Mouse (Mus musculus): ENCODE measurements at regions not wholly inside any gene's neighbourhood (a gene's known extent, or its start where the extent isn't known, plus 50 kb on each side); places are given as distances from the start of the nearest gene placed in this dataset.

- no peak overlapping the region for H3K27ac ChIP-seq (ENCODE audit: control insufficient read depth, insufficient read depth, low read depth, low read length)
- H3K36me3 ChIP-seq (ENCODE audit: control insufficient read depth, insufficient read depth, low read length), result no peaks in the 10 kb centered on the region
- no peak overlapping the region for H3K4me3 ChIP-seq (ENCODE audit: control insufficient read depth, low read depth, low read length)
- no peak for TF ChIP-seq POLR2A (IDR thresholded peaks at IDR 0.05; ENCODE audit: control insufficient read depth, low read depth, low read length)
- TF ChIP-seq CTCF (IDR thresholded peaks at IDR 0.05; ENCODE audit: control insufficient read depth, insufficient read depth, insufficient replicate concordance, low read depth, low read length), result no peak
- no peaks in the 10 kb centered on the region for H3K27me3 ChIP-seq (ENCODE audit: control insufficient read depth, insufficient read depth, low read length)
- H3K4me1 ChIP-seq (ENCODE audit: control insufficient read depth, insufficient read depth, low read length), result peaks cover 3% of the 10 kb centered on the region; the same call in 1 of the 2 replicates
Measured at GRCm38 (mm10) chr10:24483053-24483452, 112.2 kb upstream of the Ccn2 start.

GRCm38 (mm10) chr10:24484101-24484660, 111.1 kb upstream of the Ccn2 start:
- Histone ChIP-seq H3K27ac (ENCODE audit: control insufficient read depth, insufficient read depth, low read depth, low read length) (no peak overlapping the region), H3K4me1 (ENCODE audit: control insufficient read depth, insufficient read depth, low read length) (no peaks in the 10 kb centered on the region), H3K4me3 (ENCODE audit: control insufficient read depth, low read depth, low read length) (no peak overlapping the region), H3K27me3 (ENCODE audit: control insufficient read depth, insufficient read depth, low read length) (no peaks in the 10 kb centered on the region), H3K36me3 (ENCODE audit: control insufficient read depth, insufficient read depth, low read length) (no peaks in the 10 kb centered on the region)
- no peak for TF ChIP-seq POLR2A (IDR thresholded peaks at IDR 0.05; ENCODE audit: control insufficient read depth, low read depth, low read length)
- no peak for TF ChIP-seq CTCF (IDR thresholded peaks at IDR 0.05; ENCODE audit: control insufficient read depth, insufficient read depth, insufficient replicate concordance, low read depth, low read length)

DNA sequence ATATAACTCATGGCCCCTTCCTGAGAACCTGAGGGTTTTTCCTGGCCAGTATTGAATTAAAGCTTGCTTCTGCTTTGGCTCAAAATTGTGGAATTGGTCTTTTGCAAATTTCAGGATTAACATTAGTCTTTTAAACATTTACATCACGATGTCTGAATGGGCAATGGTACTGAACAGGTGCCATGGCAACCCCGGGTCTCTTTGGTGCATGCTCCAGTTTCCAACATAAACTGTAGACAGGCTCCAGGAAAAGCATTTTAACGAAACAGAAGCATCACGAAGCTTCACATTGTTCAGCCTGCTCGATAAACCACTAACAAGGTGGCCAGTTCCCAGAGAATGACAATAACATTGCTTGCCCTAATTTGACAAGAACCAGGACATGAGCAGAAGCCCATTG, 109.8 kb upstream of the Ccn2 start:
- Histone ChIP-seq H3K27me3 (ENCODE audit: control insufficient read depth, insufficient read depth, low read length) (no peaks in the 10 kb centered on the region), H3K27ac (ENCODE audit: control insufficient read depth, insufficient read depth, low read depth, low read length) (no peak overlapping the region), H3K4me3 (ENCODE audit: control insufficient read depth, low read depth, low read length) (no peak overlapping the region), H3K4me1 (ENCODE audit: control insufficient read depth, insufficient read depth, low read length) (no peaks in the 10 kb centered on the region), H3K36me3 (ENCODE audit: control insufficient read depth, insufficient read depth, low read length) (no peaks in the 10 kb centered on the region)
- no peak for TF ChIP-seq POLR2A (IDR thresholded peaks at IDR 0.05; ENCODE audit: control insufficient read depth, low read depth, low read length)
- TF ChIP-seq CTCF (IDR thresholded peaks at IDR 0.05; ENCODE audit: control insufficient read depth, insufficient read depth, insufficient replicate concordance, low read depth, low read length), result no peak

DNA sequence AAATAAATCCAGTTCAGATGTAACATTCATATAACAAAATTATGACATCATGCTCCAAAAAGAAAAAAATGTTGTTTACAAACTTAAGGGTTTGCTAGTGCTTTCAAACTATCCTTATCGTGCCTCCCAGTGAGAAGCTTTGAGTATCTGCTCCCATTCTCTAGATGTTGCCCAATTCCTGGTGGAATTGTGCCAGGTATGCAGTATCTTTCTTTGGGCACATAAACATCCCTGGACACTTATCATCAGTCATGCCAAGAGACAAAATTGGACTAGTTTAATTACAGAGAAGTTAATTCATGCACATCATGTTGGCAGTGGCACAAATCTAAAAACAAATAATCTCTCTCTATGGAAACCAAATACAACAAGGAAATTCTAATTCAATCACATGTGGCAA, 109.0 kb upstream of the Ccn2 start:
- Histone ChIP-seq H3K27me3 (ENCODE audit: control insufficient read depth, insufficient read depth, low read length) (no peaks in the 10 kb centered on the region), H3K4me3 (ENCODE audit: control insufficient read depth, low read depth, low read length) (no peak overlapping the region), H3K4me1 (ENCODE audit: control insufficient read depth, insufficient read depth, low read length) (no peaks in the 10 kb centered on the region), H3K27ac (ENCODE audit: control insufficient read depth, insufficient read depth, low read depth, low read length) (no peak overlapping the region), H3K36me3 (ENCODE audit: control insufficient read depth, insufficient read depth, low read length) (no peaks in the 10 kb centered on the region)
- no peak for TF ChIP-seq POLR2A (IDR thresholded peaks at IDR 0.05; ENCODE audit: control insufficient read depth, low read depth, low read length)
- TF ChIP-seq CTCF (IDR thresholded peaks at IDR 0.05; ENCODE audit: control insufficient read depth, insufficient read depth, insufficient replicate concordance, low read depth, low read length), result no peak

- Histone ChIP-seq H3K27me3 (ENCODE audit: control insufficient read depth, insufficient read depth, low read length) (no peaks in the 10 kb centered on the region), H3K36me3 (ENCODE audit: control insufficient read depth, insufficient read depth, low read length) (no peaks in the 10 kb centered on the region), H3K4me3 (ENCODE audit: control insufficient read depth, low read depth, low read length) (no peak overlapping the region), H3K4me1 (ENCODE audit: control insufficient read depth, insufficient read depth, low read length) (no peaks in the 10 kb centered on the region), H3K27ac (ENCODE audit: control insufficient read depth, insufficient read depth, low read depth, low read length) (no peak overlapping the region)
- TF ChIP-seq POLR2A (IDR thresholded peaks at IDR 0.05; ENCODE audit: control insufficient read depth, low read depth, low read length) (no peak), CTCF (IDR thresholded peaks at IDR 0.05; ENCODE audit: control insufficient read depth, insufficient read depth, insufficient replicate concordance, low read depth, low read length) (no peak)
Measured at GRCm38 (mm10) chr10:24487915-24488314, 107.3 kb upstream of the Ccn2 start.

DNA sequence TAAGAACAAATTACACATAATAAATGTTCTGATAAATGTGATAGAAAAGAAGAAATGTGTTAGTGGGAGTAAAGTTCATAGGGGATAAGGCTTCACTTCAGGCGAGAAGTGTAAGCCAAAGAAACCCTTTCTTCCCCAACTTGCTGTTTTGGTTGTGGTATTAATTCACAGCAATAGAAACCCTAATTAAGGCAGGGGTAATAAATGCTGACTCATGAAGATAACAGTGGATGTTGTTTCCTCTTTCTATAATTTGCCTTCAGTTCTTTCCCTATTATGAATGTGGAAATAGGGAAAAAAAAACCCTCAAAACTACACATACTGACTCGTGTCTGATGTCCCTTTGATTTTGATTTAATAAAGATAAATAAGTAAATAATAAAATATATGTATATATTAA, 104.8 kb upstream of the Ccn2 start:
- Histone ChIP-seq H3K27me3 (ENCODE audit: control insufficient read depth, insufficient read depth, low read length) (no peaks in the 10 kb centered on the region), H3K4me1 (ENCODE audit: control insufficient read depth, insufficient read depth, low read length) (no peaks in the 10 kb centered on the region), H3K27ac (ENCODE audit: control insufficient read depth, insufficient read depth, low read depth, low read length) (no peak overlapping the region), H3K36me3 (ENCODE audit: control insufficient read depth, insufficient read depth, low read length) (no peaks in the 10 kb centered on the region), H3K4me3 (ENCODE audit: control insufficient read depth, low read depth, low read length) (no peak overlapping the region)
- no peak for TF ChIP-seq CTCF (IDR thresholded peaks at IDR 0.05; ENCODE audit: control insufficient read depth, insufficient read depth, insufficient replicate concordance, low read depth, low read length)
- no peak for TF ChIP-seq POLR2A (IDR thresholded peaks at IDR 0.05; ENCODE audit: control insufficient read depth, low read depth, low read length)

GRCm38 (mm10) chr10:24491848-24492247, 103.4 kb upstream of the Ccn2 start:
- H3K4me1 ChIP-seq (ENCODE audit: control insufficient read depth, insufficient read depth, low read length), result no peaks in the 10 kb centered on the region
- H3K4me3 ChIP-seq (ENCODE audit: control insufficient read depth, low read depth, low read length), result no peak overlapping the region
- no peak overlapping the region for H3K27ac ChIP-seq (ENCODE audit: control insufficient read depth, insufficient read depth, low read depth, low read length)
- no peaks in the 10 kb centered on the region for H3K27me3 ChIP-seq (ENCODE audit: control insufficient read depth, insufficient read depth, low read length)
- H3K36me3 ChIP-seq (ENCODE audit: control insufficient read depth, insufficient read depth, low read length), result no peaks in the 10 kb centered on the region
- TF ChIP-seq POLR2A (IDR thresholded peaks at IDR 0.05; ENCODE audit: control insufficient read depth, low read depth, low read length) (no peak), CTCF (IDR thresholded peaks at IDR 0.05; ENCODE audit: control insufficient read depth, insufficient read depth, insufficient replicate concordance, low read depth, low read length) (no peak)

DNA sequence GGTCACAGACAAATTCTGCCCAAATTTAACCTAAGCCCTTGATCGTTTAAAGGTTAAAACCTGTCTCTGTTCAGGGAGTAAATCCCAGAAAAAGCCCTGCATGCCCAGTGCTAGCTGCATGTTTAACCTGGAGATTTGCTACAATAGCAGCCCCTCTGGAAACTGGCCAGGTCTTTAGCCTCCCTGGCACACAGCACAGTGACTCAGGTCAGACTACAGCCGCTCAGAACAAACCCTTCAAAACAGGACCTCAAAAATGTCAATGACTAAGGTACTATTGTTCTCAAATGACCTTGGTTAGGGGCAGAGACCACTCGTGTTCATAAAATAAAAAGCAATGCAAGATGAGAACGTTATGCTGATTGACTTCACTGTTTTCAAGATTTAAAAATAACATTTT, 101.8 kb upstream of the Ccn2 start:
- Histone ChIP-seq H3K4me3 (ENCODE audit: control insufficient read depth, low read depth, low read length) (no peak overlapping the region), H3K27ac (ENCODE audit: control insufficient read depth, insufficient read depth, low read depth, low read length) (peak overlapping the region; percentile 87), H3K27me3 (ENCODE audit: control insufficient read depth, insufficient read depth, low read length) (no peaks in the 10 kb centered on the region), H3K36me3 (ENCODE audit: control insufficient read depth, insufficient read depth, low read length) (no peaks in the 10 kb centered on the region), H3K4me1 (ENCODE audit: control insufficient read depth, insufficient read depth, low read length) (no peaks in the 10 kb centered on the region)
- TF ChIP-seq POLR2A (IDR thresholded peaks at IDR 0.05; ENCODE audit: control insufficient read depth, low read depth, low read length), result no peak
- TF ChIP-seq CTCF (IDR thresholded peaks at IDR 0.05; ENCODE audit: control insufficient read depth, insufficient read depth, insufficient replicate concordance, low read depth, low read length), result no peak
